Mouse (Mus musculus): ENCODE results near the gene Plcl2. TPM values are rescaled to one million over a fixed set of nuclear protein-coding genes. Genes with fewer than 3 reads are reported as not detected.
"Not testable (repeated sequence)": the region's sequence is repeated elsewhere in the genome, so short reads cannot be mapped to it uniquely, and the experiment has no call there.

The Plcl2 gene
- polyA plus RNA-seq, 1 experiment from 2014 or later: 3.9 TPM

GRCm38 (mm10) chr17:50621996-50622395, 112.8 kb downstream of the Plcl2 start:
- H3K9me3 ChIP-seq (replicated peaks; ENCODE audit: control insufficient read depth, low read length): no peaks in the 10 kb centered on the region
- no peaks in the 10 kb centered on the region for H3K4me1 ChIP-seq (ENCODE audit: control insufficient read depth, insufficient read depth, low read length)
- H3K36me3 ChIP-seq (ENCODE audit: control insufficient read depth, insufficient read depth): no peaks in the 10 kb centered on the region
- H3K4me2 ChIP-seq (ENCODE audit: low read depth, low read length): no peak overlapping the region
- no peak overlapping the region for H3K4me3 ChIP-seq (ENCODE audit: low read length)
- WGBS: 60% methylated on average over 3 of the region's 3 CpGs
- H3K27me3 ChIP-seq (ENCODE audit: control insufficient read depth, insufficient read depth, low read length): no peaks in the 10 kb centered on the region
- no peak for ATAC-seq (replicated peaks; ENCODE audit: extremely low read depth, insufficient read depth, low FRiP score)
- no peak overlapping the region for H3K9ac ChIP-seq (ENCODE audit: low read length)
- H3K27ac ChIP-seq (ENCODE audit: low read length): no peak overlapping the region

DNA sequence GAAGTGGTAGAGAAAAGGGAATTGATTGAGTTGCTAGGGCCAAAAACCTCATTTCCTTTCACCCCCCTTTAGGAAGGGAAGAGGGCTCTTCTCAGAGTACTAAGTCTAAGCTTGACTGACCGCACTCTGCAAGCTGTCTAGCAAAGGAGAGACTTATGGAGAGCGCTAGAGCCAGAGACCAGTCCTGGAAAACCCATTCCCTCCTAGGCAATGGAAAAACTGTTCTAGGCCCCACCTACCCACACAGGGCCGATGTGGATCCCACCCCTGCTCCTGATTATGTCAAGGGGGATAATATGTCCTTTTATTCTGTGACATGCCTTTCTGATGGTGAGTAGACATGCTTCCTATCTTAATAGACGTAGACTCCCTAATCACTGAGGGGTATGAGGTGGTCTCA, 116.4 kb downstream of the Plcl2 start:
- H3K36me3 ChIP-seq (ENCODE audit: control insufficient read depth, insufficient read depth): no peaks in the 10 kb centered on the region
- no peak overlapping the region for H3K4me2 ChIP-seq (ENCODE audit: low read depth, low read length)
- no peaks in the 10 kb centered on the region for H3K9me3 ChIP-seq (replicated peaks; ENCODE audit: control insufficient read depth, low read length)
- H3K27ac ChIP-seq (ENCODE audit: low read length): no peak overlapping the region
- WGBS: 88% methylated on average over 4 of the region's 4 CpGs
- no peaks in the 10 kb centered on the region for H3K27me3 ChIP-seq (ENCODE audit: control insufficient read depth, insufficient read depth, low read length)
- no peaks in the 10 kb centered on the region for H3K4me1 ChIP-seq (ENCODE audit: control insufficient read depth, insufficient read depth, low read length)
- ATAC-seq (replicated peaks; ENCODE audit: extremely low read depth, insufficient read depth, low FRiP score): no peak
- H3K9ac ChIP-seq (ENCODE audit: low read length): no peak overlapping the region
- H3K4me3 ChIP-seq (ENCODE audit: low read length): no peak overlapping the region

DNA sequence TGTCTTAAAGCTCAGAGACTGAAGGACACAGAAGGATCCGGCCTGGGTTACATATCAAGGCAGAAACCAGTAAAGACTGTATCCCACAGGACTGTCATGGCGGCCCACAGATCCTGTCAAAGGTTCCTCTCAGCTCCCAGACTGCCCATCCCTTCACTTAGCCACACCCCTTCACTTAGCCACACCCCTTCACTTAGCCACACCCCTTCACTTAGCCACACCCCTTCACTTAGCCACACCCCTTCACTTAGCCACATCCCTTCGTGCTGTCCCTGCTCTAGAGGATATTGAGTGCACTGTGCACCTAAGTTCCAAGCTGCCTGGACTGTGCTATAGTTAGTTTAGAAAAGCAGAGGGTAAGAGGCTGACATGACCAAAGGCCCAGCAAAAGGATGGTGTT, 118.5 kb downstream of the Plcl2 start:
- no peak overlapping the region for H3K9ac ChIP-seq (ENCODE audit: low read length)
- H3K36me3 ChIP-seq (ENCODE audit: control insufficient read depth, insufficient read depth): no peaks in the 10 kb centered on the region
- no peaks in the 10 kb centered on the region for H3K9me3 ChIP-seq (replicated peaks; ENCODE audit: control insufficient read depth, low read length)
- H3K27ac ChIP-seq (ENCODE audit: low read length): no peak overlapping the region
- H3K4me3 ChIP-seq (ENCODE audit: low read length): no peak overlapping the region
- 97% methylated on average over 3 of the region's 3 CpGs for WGBS
- no peaks in the 10 kb centered on the region for H3K27me3 ChIP-seq (ENCODE audit: control insufficient read depth, insufficient read depth, low read length)
- no peak overlapping the region for H3K4me2 ChIP-seq (ENCODE audit: low read depth, low read length)
- no peaks in the 10 kb centered on the region for H3K4me1 ChIP-seq (ENCODE audit: control insufficient read depth, insufficient read depth, low read length)
- ATAC-seq (replicated peaks; ENCODE audit: extremely low read depth, insufficient read depth, low FRiP score): no peak

DNA sequence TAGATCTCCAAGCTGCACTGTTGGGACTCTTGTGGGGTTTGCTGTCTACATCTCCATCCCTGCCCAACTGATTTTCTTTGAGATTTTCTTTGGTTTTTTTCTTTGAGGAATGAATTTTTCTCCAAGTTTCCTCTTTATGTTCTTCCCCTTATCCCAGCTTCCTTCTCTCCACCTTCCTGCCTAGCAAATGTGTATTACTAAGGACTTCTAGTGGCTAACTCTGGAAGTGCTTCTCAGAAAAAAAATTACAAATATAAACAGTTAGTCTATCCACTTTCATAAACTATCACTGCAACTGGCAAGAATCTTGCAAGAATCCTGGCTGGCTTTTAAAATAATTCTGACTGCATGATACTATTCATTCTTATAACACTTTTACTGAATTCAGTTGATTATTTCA, 119.5 kb downstream of the Plcl2 start:
- Histone ChIP-seq H3K9me3 (replicated peaks; ENCODE audit: control insufficient read depth, low read length) (no peaks in the 10 kb centered on the region), H3K9ac (ENCODE audit: low read length) (no peak overlapping the region), H3K4me1 (ENCODE audit: control insufficient read depth, insufficient read depth, low read length) (peaks cover 3% of the 10 kb centered on the region; the same call in 1 of the 2 replicates), H3K4me2 (ENCODE audit: low read depth, low read length) (no peak overlapping the region), H3K4me3 (ENCODE audit: low read length) (no peak overlapping the region), H3K27ac (ENCODE audit: low read length) (no peak overlapping the region), H3K36me3 (ENCODE audit: control insufficient read depth, insufficient read depth) (no peaks in the 10 kb centered on the region), H3K27me3 (ENCODE audit: control insufficient read depth, insufficient read depth, low read length) (no peaks in the 10 kb centered on the region)
- no peak for ATAC-seq (replicated peaks; ENCODE audit: extremely low read depth, insufficient read depth, low FRiP score)

- ATAC-seq (replicated peaks; ENCODE audit: extremely low read depth, insufficient read depth, low FRiP score); H3K4me2 ChIP-seq (ENCODE audit: low read depth, low read length); H3K9me3 ChIP-seq (replicated peaks; ENCODE audit: control insufficient read depth, low read length); H3K27ac ChIP-seq (ENCODE audit: low read length); H3K36me3 ChIP-seq (ENCODE audit: control insufficient read depth, insufficient read depth); H3K4me3 ChIP-seq (ENCODE audit: low read length); H3K9ac ChIP-seq (ENCODE audit: low read length); H3K27me3 ChIP-seq (ENCODE audit: control insufficient read depth, insufficient read depth, low read length): not testable (repeated sequence)
- H3K4me1 ChIP-seq (ENCODE audit: control insufficient read depth, insufficient read depth, low read length): peaks cover 14% of the 10 kb centered on the region; the same call in 1 of the 2 replicates
Observed at GRCm38 (mm10) chr17:50630992-50631391, 121.8 kb downstream of the Plcl2 start.

DNA sequence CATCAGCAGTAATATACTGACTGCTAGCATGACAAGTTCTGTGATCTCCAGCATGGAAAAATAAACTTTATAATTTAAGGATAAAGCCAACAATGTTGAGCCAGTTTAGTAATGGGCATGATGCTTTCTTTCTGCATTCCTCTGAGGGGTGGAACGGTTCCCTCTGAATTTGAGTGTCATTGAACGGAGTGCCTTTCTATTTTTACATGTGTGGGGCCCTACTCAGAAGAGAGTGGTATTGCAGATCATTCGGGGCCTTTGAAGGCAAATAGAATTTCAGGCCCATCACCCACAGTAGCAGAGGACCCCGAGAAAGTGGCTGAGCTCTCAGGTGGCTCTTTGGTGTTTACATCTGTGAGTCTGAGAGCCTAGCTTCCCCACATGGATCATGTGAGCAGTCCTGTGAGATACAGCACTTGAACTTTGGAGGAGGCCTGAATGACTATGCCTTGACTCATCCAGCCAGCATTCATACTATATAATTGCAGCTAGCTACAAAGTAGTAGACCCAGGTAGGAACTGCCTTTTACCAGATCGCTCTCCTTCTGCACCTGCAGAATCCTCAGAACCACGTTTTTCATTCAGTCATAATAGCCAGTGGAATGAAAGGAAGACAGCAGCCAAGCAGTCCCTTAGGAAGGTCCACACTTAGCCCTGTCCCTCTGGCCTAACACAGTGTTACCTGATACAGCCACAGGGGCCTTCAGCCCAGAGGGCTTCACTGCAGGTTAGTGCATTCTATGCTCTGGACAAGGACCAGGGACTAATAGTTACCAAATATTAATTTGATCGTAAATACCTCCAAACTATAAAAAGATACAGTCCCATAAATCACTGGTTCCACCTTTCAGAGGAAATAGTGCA, 125.0 kb downstream of the Plcl2 start:
- 43% methylated on average over 7 of the region's 7 CpGs for WGBS
- H3K36me3 ChIP-seq (ENCODE audit: control insufficient read depth, insufficient read depth): no peaks in the 10 kb centered on the region
- H3K27me3 ChIP-seq (ENCODE audit: control insufficient read depth, insufficient read depth, low read length): no peaks in the 10 kb centered on the region
- no peak overlapping the region for H3K4me3 ChIP-seq (ENCODE audit: low read length)
- peak overlapping the region; percentile 72 for H3K27ac ChIP-seq (ENCODE audit: low read length)
- peak overlapping the region; percentile 3; the same call in 1 of the 2 replicates for H3K4me2 ChIP-seq (ENCODE audit: low read depth, low read length)
- H3K4me1 ChIP-seq (ENCODE audit: control insufficient read depth, insufficient read depth, low read length): peaks cover 14% of the 10 kb centered on the region; the same call in 1 of the 2 replicates
- ATAC-seq (replicated peaks; ENCODE audit: extremely low read depth, insufficient read depth, low FRiP score): peak; percentile 80
- H3K9me3 ChIP-seq (replicated peaks; ENCODE audit: control insufficient read depth, low read length): no peaks in the 10 kb centered on the region
- H3K9ac ChIP-seq (ENCODE audit: low read length): no peak overlapping the region

DNA sequence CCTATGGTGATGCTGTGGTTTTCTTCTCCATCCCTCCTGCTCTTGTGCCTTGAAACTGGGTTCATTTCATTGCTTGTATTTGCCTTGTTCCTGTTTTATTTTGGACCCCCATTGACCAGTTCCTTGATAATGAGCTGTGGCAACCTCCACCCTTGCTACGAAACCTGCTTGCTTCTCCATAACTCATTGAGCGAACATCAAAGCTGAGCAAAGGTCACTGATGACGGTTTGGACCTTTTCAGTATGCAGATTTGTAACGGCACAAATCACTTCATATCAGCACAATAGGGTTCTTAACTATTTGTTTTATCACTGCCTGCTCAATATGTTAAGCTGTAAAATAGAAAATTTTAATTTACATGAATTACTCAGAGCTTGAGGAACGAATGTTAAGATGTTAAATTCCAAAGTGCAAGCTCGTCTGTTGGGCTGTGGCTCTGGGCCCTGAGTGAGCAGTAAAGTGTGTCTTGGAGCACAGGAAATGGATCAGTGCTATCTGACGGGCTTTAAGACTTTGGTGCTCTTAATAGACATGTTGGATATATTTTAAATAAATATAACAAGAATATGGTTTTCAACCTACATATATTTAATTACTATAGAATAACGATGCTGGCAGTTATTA, 126.9 kb downstream of the Plcl2 start:
- H3K9ac ChIP-seq (ENCODE audit: low read length): no peak overlapping the region
- peaks cover 14% of the 10 kb centered on the region; the same call in 1 of the 2 replicates for H3K4me1 ChIP-seq (ENCODE audit: control insufficient read depth, insufficient read depth, low read length)
- H3K27me3 ChIP-seq (ENCODE audit: control insufficient read depth, insufficient read depth, low read length): no peaks in the 10 kb centered on the region
- no peak overlapping the region for H3K4me3 ChIP-seq (ENCODE audit: low read length)
- H3K4me2 ChIP-seq (ENCODE audit: low read depth, low read length): no peak overlapping the region
- no peak overlapping the region for H3K27ac ChIP-seq (ENCODE audit: low read length)
- 81% methylated on average over 8 of the region's 8 CpGs for WGBS
- no peaks in the 10 kb centered on the region for H3K36me3 ChIP-seq (ENCODE audit: control insufficient read depth, insufficient read depth)
- no peak for ATAC-seq (replicated peaks; ENCODE audit: extremely low read depth, insufficient read depth, low FRiP score)
- H3K9me3 ChIP-seq (replicated peaks; ENCODE audit: control insufficient read depth, low read length): no peaks in the 10 kb centered on the region

GRCm38 (mm10) chr17:50638791-50639190, 129.6 kb downstream of the Plcl2 start:
- Histone ChIP-seq H3K4me1 (ENCODE audit: control insufficient read depth, insufficient read depth, low read length) (peaks cover 21% of the 10 kb centered on the region), H3K9me3 (replicated peaks; ENCODE audit: control insufficient read depth, low read length) (no peaks in the 10 kb centered on the region), H3K4me2 (ENCODE audit: low read depth, low read length) (no peak overlapping the region), H3K36me3 (ENCODE audit: control insufficient read depth, insufficient read depth) (no peaks in the 10 kb centered on the region), H3K9ac (ENCODE audit: low read length) (no peak overlapping the region), H3K27ac (ENCODE audit: low read length) (no peak overlapping the region), H3K4me3 (ENCODE audit: low read length) (no peak overlapping the region), H3K27me3 (ENCODE audit: control insufficient read depth, insufficient read depth, low read length) (no peaks in the 10 kb centered on the region)
- 84% methylated on average over 3 of the region's 3 CpGs for WGBS
- no peak for ATAC-seq (replicated peaks; ENCODE audit: extremely low read depth, insufficient read depth, low FRiP score)

GRCm38 (mm10) chr17:50641076-50641610, 131.9 kb downstream of the Plcl2 start:
- 95% methylated on average over 2 of the region's 2 CpGs for WGBS
- no peak overlapping the region for H3K9ac ChIP-seq (ENCODE audit: low read length)
- ATAC-seq (replicated peaks; ENCODE audit: extremely low read depth, insufficient read depth, low FRiP score): no peak
- no peak overlapping the region for H3K4me2 ChIP-seq (ENCODE audit: low read depth, low read length)
- no peaks in the 10 kb centered on the region for H3K27me3 ChIP-seq (ENCODE audit: control insufficient read depth, insufficient read depth, low read length)
- no peak overlapping the region for H3K27ac ChIP-seq (ENCODE audit: low read length)
- no peaks in the 10 kb centered on the region for H3K36me3 ChIP-seq (ENCODE audit: control insufficient read depth, insufficient read depth)
- no peak overlapping the region for H3K4me3 ChIP-seq (ENCODE audit: low read length)
- H3K4me1 ChIP-seq (ENCODE audit: control insufficient read depth, insufficient read depth, low read length): peaks cover 16% of the 10 kb centered on the region
- no peaks in the 10 kb centered on the region for H3K9me3 ChIP-seq (replicated peaks; ENCODE audit: control insufficient read depth, low read length)
